Mouse (Mus musculus) midbrain, embryonic 15.5 days (tissue): ENCODE data around the gene Tiparp. TPM values are rescaled to one million over a fixed set of nuclear protein-coding genes. Genes with fewer than 3 reads are reported as not detected.

Experiments used
- ATAC-seq: fragments of 200-750 bp; cut with Nextera tagmentation; replicated peaks from 2 replicates; pipeline ENCODE4 v1.8.0; 2017; ENCODE audit warnings: moderate TSS enrichment
- H3K27ac ChIP-seq: fragments of 300-500 bp; sonication (generic); 2 replicates; pipeline ENCODE4 v1.5.1; 2015; ENCODE audit warnings: mild to moderate bottlenecking, inconsistent platforms
- H3K27me3 ChIP-seq: fragments of 300-500 bp; sonication (generic); replicated peaks from 2 replicates; pipeline ENCODE4 v1.6.1; 2015; ENCODE audit warnings: inconsistent platforms
- H3K36me3 ChIP-seq: fragments of 300-500 bp; sonication (generic); replicated peaks from 2 replicates; pipeline ENCODE4 v1.6.1; 2015; ENCODE audit warnings: inconsistent platforms
- H3K4me1 ChIP-seq: fragments of 300-500 bp; sonication (generic); 2 replicates; pipeline ENCODE4 v1.6.1; 2015; ENCODE audit warnings: inconsistent platforms
- H3K4me2 ChIP-seq: fragments of 300-500 bp; sonication (generic); 2 replicates; pipeline ENCODE4 v1.6.1; 2015; ENCODE audit warnings: inconsistent platforms, mild to moderate bottlenecking, moderate library complexity
- H3K4me3 ChIP-seq: fragments of 300-500 bp; sonication (generic); 2 replicates; pipeline ENCODE4 v1.5.1; 2015; ENCODE audit warnings: mild to moderate bottlenecking, inconsistent platforms
- H3K9ac ChIP-seq: fragments of 300-500 bp; sonication (generic); 2 replicates; pipeline ENCODE4 v1.6.1; 2015; ENCODE audit warnings: mild to moderate bottlenecking, inconsistent platforms
- H3K9me3 ChIP-seq: fragments of 300-500 bp; sonication (generic); 2 replicates; pipeline ENCODE4 v1.6.1; 2016; ENCODE audit warnings: inconsistent platforms
- WGBS: fragments of 180-500 bp; shearing (Covaris S2); methylation state at CpG from one replicate; pipeline ENCODE4 v1.1.7; 2015; ENCODE audit warnings: mixed read lengths; 5-methylcytosine and 5-hydroxymethylcytosine counted together
- polyA plus RNA-seq: library from polyadenylated mRNA; unstranded; fragments of >200 nt; fragmentation: Nextera tagmentation; extraction: Ambion mirVana; gene quantifications from 2 replicates; pipeline ENCODE4 v1.2.1, GENCODE M21; 2015

Tiparp gene
- polyA plus RNA-seq, 1 experiment from 2014 or later: 27.3 TPM

GRCm38 (mm10) chr3:65565632-65566300, 37.6 kb downstream of the Tiparp start:
- Histone ChIP-seq H3K27ac (no peak overlapping the region), H3K9ac (no peak overlapping the region), H3K4me3 (no peak overlapping the region), H3K4me1 (no peaks in the 10 kb centered on the region), H3K4me2 (no peak overlapping the region), H3K36me3 (no peaks in the 10 kb centered on the region), H3K9me3 (no peaks in the 10 kb centered on the region), H3K27me3 (no peaks in the 10 kb centered on the region)
- 58% methylated on average over 9 of the region's 9 CpGs for WGBS
- ATAC-seq: no peak

GRCm38 (mm10) chr3:65569941-65570340, 41.7 kb downstream of the Tiparp start:
- ATAC-seq: no peak
- Histone ChIP-seq H3K9ac (no peak overlapping the region), H3K4me1 (no peaks in the 10 kb centered on the region), H3K36me3 (no peaks in the 10 kb centered on the region), H3K27me3 (no peaks in the 10 kb centered on the region), H3K4me3 (no peak overlapping the region), H3K9me3 (no peaks in the 10 kb centered on the region), H3K4me2 (no peak overlapping the region), H3K27ac (no peak overlapping the region)

GRCm38 (mm10) chr3:65573516-65573915, 45.3 kb downstream of the Tiparp start:
- Histone ChIP-seq H3K36me3 (no peaks in the 10 kb centered on the region), H3K4me2 (no peak overlapping the region), H3K4me1 (no peaks in the 10 kb centered on the region), H3K27me3 (no peaks in the 10 kb centered on the region), H3K4me3 (no peak overlapping the region), H3K9ac (no peak overlapping the region), H3K27ac (no peak overlapping the region), H3K9me3 (no peaks in the 10 kb centered on the region)
- WGBS: 38% methylated on average over 3 of the region's 3 CpGs
- ATAC-seq: no peak

GRCm38 (mm10) chr3:65577602-65578001, 49.4 kb downstream of the Tiparp start:
- WGBS: 96% methylated on average over 3 of the region's 3 CpGs
- H3K4me2 ChIP-seq: no peak overlapping the region
- H3K27me3 ChIP-seq: no peaks in the 10 kb centered on the region
- ATAC-seq: no peak
- H3K4me3 ChIP-seq: no peak overlapping the region
- H3K27ac ChIP-seq: no peak overlapping the region
- no peaks in the 10 kb centered on the region for H3K4me1 ChIP-seq
- H3K36me3 ChIP-seq: no peaks in the 10 kb centered on the region
- H3K9me3 ChIP-seq: no peaks in the 10 kb centered on the region
- H3K9ac ChIP-seq: no peak overlapping the region

GRCm38 (mm10) chr3:65579260-65579921, 51.2 kb downstream of the Tiparp start:
- Histone ChIP-seq H3K27ac (no peak overlapping the region), H3K9ac (no peak overlapping the region), H3K36me3 (no peaks in the 10 kb centered on the region), H3K4me2 (no peak overlapping the region), H3K4me1 (no peaks in the 10 kb centered on the region), H3K27me3 (no peaks in the 10 kb centered on the region), H3K9me3 (no peaks in the 10 kb centered on the region), H3K4me3 (no peak overlapping the region)
- 76% methylated on average over 12 of the region's 12 CpGs for WGBS
- ATAC-seq: no peak

- no peak overlapping the region for H3K4me3 ChIP-seq
- WGBS: 77% methylated on average over 4 of the region's 4 CpGs
Measured at GRCm38 (mm10) chr3:65581596-65581995, 53.4 kb downstream of the Tiparp start.

GRCm38 (mm10) chr3:65584329-65584728, 56.1 kb downstream of the Tiparp start:
- WGBS: 80% methylated on average over 1 of the region's 1 CpGs
- no peak overlapping the region for H3K4me2 ChIP-seq
- H3K27ac ChIP-seq: no peak overlapping the region
- ATAC-seq: no peak
- H3K36me3 ChIP-seq: no peaks in the 10 kb centered on the region
- 0 out of 2 replicates have a peak, but pooled peaks cover 5% of the 10 kb centered on the region for H3K27me3 ChIP-seq
- H3K9ac ChIP-seq: no peak overlapping the region
- H3K9me3 ChIP-seq: no peaks in the 10 kb centered on the region
- H3K4me1 ChIP-seq: peaks cover 19% of the 10 kb centered on the region
- no peak overlapping the region for H3K4me3 ChIP-seq

More at GRCm38 (mm10) chr3:65581596-65581995, 53.4 kb downstream of the Tiparp start:
- no peak overlapping the region for H3K4me2 ChIP-seq
- no peaks in the 10 kb centered on the region for H3K27me3 ChIP-seq
- H3K9me3 ChIP-seq: no peaks in the 10 kb centered on the region
- H3K9ac ChIP-seq: no peak overlapping the region
- no peak overlapping the region for H3K27ac ChIP-seq
- H3K36me3 ChIP-seq: no peaks in the 10 kb centered on the region
- peaks cover 14% of the 10 kb centered on the region for H3K4me1 ChIP-seq
- no peak for ATAC-seq

GRCm38 (mm10) chr3:65585291-65585690, 57.1 kb downstream of the Tiparp start:
- Histone ChIP-seq H3K4me1 (peaks cover 19% of the 10 kb centered on the region), H3K27ac (no peak overlapping the region), H3K9me3 (no peaks in the 10 kb centered on the region), H3K36me3 (no peaks in the 10 kb centered on the region), H3K4me2 (no peak overlapping the region), H3K9ac (no peak overlapping the region), H3K27me3 (0 out of 2 replicates have a peak, but pooled peaks cover 5% of the 10 kb centered on the region), H3K4me3 (no peak overlapping the region)
- ATAC-seq: peak; percentile 70
- WGBS: 40% methylated on average over 8 of the region's 8 CpGs

GRCm38 (mm10) chr3:65585823-65586482, 57.7 kb downstream of the Tiparp start:
- 22% methylated on average over 16 of the region's 16 CpGs for WGBS

GRCm38 (mm10) chr3:65586483-65586905, 58.3 kb downstream of the Tiparp start:
- Histone ChIP-seq H3K9me3 (no peaks in the 10 kb centered on the region), H3K4me1 (peaks cover 19% of the 10 kb centered on the region), H3K4me3 (peak overlapping the region; percentile 26), H3K36me3 (no peaks in the 10 kb centered on the region), H3K4me2 (peak overlapping the region; percentile 58), H3K27me3 (0 out of 2 replicates have a peak, but pooled peaks cover 5% of the 10 kb centered on the region), H3K9ac (peak overlapping the region; percentile 28), H3K27ac (0 out of 2 replicates have a peak overlapping the region, but pooled peaks have one; percentile 27)
- peak; percentile 91 for ATAC-seq
- WGBS: under 1% methylated on average over 16 of the region's 16 CpGs

More at GRCm38 (mm10) chr3:65585823-65586482, 57.7 kb downstream of the Tiparp start:
- Histone ChIP-seq H3K27ac (no peak overlapping the region), H3K4me2 (peak overlapping the region; percentile 58), H3K36me3 (no peaks in the 10 kb centered on the region), H3K4me3 (peak overlapping the region; percentile 26), H3K9me3 (no peaks in the 10 kb centered on the region), H3K27me3 (0 out of 2 replicates have a peak, but pooled peaks cover 5% of the 10 kb centered on the region), H3K9ac (peak overlapping the region; percentile 28; the same call in 1 of the 2 replicates), H3K4me1 (peaks cover 19% of the 10 kb centered on the region)
- ATAC-seq: peak; percentile 13

GRCm38 (mm10) chr3:65586966-65587365, 58.8 kb downstream of the Tiparp start:
- H3K36me3 ChIP-seq: no peaks in the 10 kb centered on the region
- H3K4me2 ChIP-seq: peak overlapping the region; percentile 58
- peaks cover 19% of the 10 kb centered on the region for H3K4me1 ChIP-seq
- peak overlapping the region; percentile 26; the same call in 1 of the 2 replicates for H3K4me3 ChIP-seq
- H3K27ac ChIP-seq: no peak overlapping the region
- H3K9me3 ChIP-seq: no peaks in the 10 kb centered on the region
- no peak for ATAC-seq
- 0 out of 2 replicates have a peak, but pooled peaks cover 5% of the 10 kb centered on the region for H3K27me3 ChIP-seq
- 61% methylated on average over 2 of the region's 2 CpGs for WGBS
- H3K9ac ChIP-seq: no peak overlapping the region

GRCm38 (mm10) chr3:65588424-65588823, 60.2 kb downstream of the Tiparp start:
- Histone ChIP-seq H3K4me2 (no peak overlapping the region), H3K27me3 (0 out of 2 replicates have a peak, but pooled peaks cover 5% of the 10 kb centered on the region), H3K9ac (no peak overlapping the region), H3K4me1 (peaks cover 19% of the 10 kb centered on the region), H3K9me3 (no peaks in the 10 kb centered on the region), H3K27ac (no peak overlapping the region), H3K4me3 (no peak overlapping the region), H3K36me3 (no peaks in the 10 kb centered on the region)
- 76% methylated on average over 3 of the region's 3 CpGs for WGBS
- no peak for ATAC-seq
